Mouse (Mus musculus): ENCODE measurements at regions not wholly inside any gene's neighbourhood (a gene's known extent, or its start where the extent isn't known, plus 50 kb on each side); places are given as distances from the start of the nearest gene placed in this dataset.

DNA sequence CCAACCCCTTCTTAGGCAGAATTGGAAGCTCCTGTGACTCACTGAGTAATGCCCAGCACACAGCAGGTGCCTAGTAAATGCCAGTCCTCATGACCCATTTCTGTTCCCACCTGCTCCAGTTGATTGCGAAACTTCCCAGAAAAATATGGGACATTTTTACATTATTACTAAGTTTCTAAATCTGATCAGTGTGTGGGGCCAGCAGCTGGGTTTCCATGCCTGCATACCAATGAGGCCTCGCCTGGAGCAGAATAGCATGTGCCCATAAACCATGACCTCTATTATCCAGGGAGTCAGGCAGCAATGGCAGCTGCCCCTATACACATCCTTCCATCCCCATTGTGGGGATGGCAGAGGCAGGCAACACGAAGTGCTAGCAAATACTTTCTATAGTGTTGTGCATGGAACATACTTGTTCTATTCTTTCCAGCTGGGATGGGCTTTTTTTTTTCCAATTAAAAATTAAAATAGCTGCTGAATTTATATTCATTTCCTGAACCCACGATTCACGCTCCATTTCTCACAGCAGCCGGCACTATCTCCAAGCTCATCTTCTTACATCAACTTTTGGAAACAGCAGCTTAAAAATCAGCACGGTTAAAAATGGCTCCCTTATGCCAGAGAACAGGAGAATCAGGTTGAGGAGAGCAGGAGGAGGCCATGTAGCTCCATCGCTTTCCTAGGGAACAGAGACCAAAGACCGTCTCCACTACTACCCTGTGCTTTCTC lies 214.5 kb upstream of the Eif4g2 start:
- no peak for TF ChIP-seq CTCF (IDR thresholded peaks at IDR 0.05; ENCODE audit: low read depth)
- no peak for TF ChIP-seq EP300 (IDR thresholded peaks at IDR 0.05; ENCODE audit: low read depth)

Data from liver, embryonic 14.5 days (tissue).